Mouse (Mus musculus) A20 (cell line): Measurements from ENCODE around the gene Rhof.

Experiments
- DNase-seq: peaks from one replicate; pipeline ENCODE4 v3.0.0-alpha.2; 2011; ENCODE audit warnings: low read depth, low spot score

The Rhof gene

GRCm38 (mm10) chr5:123132308-123133071 lies at the start of gene Rhof:
Gene Rhof, minus strand, starts transcription at chr5:123132692.
- peak; percentile 97 for DNase-seq

DNA sequence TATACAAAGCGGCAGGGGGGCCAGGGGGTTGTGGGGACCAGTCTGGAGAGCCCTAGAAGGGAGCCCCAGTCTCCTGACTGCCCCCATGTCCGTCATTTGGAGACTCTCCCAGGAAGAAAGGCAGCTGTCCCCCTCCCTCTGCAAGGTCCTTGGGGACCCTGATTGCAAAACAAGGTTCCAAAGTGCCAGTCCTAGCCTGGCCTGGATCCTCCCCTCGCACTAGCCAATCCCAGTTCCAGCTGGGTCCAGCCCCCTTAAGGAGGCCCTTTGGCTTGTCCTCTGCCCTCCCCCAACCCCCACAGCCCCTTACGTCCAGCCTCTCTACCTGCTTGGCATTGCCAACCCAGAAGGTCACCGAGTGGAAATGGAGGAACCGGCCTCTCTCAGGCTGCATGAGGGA lies 49.0 kb upstream of the Rhof start:
- DNase-seq: no peak

DNA sequence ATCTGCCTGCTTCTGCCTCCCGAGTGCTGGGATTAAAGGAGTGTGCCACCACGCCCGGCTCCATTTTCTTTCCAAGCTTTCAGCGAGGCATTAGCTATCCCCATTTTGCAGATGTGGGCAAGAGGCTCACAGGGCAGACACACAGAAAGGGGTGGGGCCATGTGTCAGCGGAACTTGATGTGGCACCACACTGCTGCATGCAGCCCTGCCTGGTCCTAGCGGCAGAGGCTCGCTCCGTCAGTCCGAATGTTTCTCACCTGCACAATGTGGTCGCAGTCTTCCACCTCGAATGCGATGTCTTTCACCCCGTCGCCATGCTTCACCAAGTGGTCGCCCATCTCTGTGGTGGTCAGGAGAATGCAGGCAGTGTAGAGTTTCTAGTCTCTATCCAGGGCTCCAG lies 47.9 kb upstream of the Rhof start:
- no peak for DNase-seq

DNA sequence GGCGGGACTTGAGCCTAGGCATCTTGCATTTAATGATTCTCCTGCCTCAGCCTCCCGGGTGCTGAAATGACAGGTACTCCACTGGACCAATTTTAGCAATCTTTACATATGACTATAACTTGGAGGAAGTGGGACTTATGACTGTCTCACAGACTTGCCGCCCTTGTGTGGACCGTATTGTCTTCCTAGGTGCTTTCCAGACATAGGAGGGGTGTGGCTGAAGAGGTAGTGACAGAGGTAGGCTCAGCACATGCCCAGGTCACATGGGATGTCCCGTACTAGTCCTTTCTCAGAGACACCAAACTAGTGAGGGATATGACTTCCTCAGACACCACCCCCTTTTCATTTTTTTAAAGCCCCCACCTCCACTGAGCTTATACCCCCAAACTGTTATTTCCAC lies 46.3 kb upstream of the Rhof start:
- DNase-seq: peak; percentile 43

DNA sequence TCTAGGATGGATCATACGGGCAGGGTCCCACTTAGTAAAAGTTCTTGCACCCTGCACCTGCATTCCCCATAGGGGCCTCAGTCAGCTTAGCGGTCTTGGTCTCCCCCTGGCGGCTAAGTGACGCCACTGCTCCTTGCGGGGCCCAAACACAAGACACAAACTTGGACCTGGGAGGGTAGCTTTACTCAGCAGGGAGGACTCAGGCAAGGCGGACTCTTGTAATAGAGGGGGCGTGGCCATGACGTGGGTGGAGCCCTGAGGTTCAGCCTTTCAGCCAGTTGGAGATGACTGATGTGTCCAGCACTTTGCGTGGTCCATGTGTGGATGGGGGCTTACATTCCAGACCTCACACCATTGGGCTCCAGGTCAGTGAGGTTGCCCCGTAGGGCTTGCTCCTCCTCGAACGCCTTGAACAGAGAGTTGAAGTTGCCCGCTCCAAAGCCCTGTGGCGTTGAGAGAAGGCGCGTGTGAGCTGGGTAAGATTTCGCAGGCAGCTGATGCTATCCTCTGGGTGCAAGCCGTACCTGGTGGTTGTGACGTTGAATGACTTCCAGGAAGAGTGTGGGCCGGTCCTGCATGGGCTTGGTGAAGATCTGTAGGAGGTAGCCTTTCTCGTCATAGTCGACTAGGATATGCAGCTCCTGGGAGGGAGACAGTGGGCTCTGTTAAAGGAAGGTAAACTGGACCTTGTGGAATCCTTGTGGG lies 39.3 kb upstream of the Rhof start:
- peak; percentile 76 for DNase-seq

DNA sequence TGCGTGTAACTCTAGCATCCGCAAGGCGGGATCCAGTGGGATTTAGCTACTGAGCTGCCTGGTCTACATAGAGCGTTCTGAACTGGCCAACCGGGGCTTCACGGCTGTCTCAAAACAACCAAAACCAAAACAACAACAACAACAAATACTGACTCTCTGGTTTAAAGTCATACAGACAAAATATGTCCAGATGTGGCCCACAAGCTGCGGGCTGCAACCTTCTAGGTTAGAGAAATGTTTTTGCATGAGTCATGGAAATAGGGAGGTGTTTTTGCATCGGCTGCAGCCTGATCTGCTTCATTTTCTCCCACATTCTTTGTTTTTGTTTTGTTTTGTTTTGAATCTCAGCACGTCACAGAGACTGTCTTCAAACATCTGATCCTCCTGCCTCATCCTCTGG lies 37.9 kb upstream of the Rhof start:
- no peak for DNase-seq

- DNase-seq: no peak
Measured at GRCm38 (mm10) chr5:123169284-123169683, 36.8 kb upstream of the Rhof start, which contains the start of gene Psmd9. Gene Psmd9, plus strand, starts transcription at chr5:123169413.

- no peak for DNase-seq
Measured at GRCm38 (mm10) chr5:123167591-123167990, 35.1 kb upstream of the Rhof start.

- DNase-seq: no peak
Measured at GRCm38 (mm10) chr5:123166437-123166836, 33.9 kb upstream of the Rhof start.

DNA sequence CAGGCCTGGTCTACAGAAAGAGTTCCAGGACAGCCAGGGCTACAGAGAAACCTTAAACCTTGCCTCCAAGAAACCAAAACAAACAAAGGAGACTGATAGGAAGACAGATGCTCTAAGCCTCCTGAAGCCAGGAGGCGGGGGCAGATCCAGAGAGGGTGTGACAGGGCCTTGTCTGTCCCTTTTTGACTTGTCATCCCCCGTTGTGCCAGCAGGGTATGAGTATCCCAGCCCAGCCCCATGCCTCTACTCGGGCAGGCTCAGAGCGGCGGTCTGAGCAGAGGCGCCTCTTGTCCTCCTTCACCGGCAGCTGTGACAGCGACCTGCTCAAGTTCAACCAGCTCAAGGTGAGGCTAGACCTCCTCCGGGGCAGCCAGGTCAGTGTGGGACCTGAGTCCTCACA lies 30.4 kb upstream of the Rhof start:
- no peak for DNase-seq

- DNase-seq: no peak
Measured at GRCm38 (mm10) chr5:123160341-123160740, 27.8 kb upstream of the Rhof start.

GRCm38 (mm10) chr5:123159866-123160265 lies 27.4 kb upstream of the Rhof start:
- DNase-seq: no peak

GRCm38 (mm10) chr5:123159446-123159845 lies 27.0 kb upstream of the Rhof start:
- no peak for DNase-seq

DNA sequence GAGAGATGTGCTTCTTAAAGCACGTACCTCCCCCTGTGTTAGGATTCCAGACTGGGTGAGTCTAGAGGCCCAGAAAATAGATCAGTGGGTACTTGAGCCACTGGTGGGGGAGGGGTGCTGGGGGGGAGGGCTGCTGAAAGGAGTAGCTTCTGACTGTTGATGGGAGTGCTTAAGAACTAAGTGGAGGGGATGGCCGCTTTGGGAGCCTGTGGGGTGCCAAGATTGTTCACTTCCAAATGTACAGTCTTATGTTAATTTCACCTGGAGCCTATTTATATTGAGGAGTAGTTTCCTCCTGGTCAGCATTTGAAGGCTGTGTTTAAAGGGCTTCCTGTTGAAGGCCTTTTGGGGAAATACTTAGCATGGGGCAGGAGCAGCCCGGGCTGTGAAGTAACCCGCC lies 25.5 kb upstream of the Rhof start:
- no peak for DNase-seq

DNA sequence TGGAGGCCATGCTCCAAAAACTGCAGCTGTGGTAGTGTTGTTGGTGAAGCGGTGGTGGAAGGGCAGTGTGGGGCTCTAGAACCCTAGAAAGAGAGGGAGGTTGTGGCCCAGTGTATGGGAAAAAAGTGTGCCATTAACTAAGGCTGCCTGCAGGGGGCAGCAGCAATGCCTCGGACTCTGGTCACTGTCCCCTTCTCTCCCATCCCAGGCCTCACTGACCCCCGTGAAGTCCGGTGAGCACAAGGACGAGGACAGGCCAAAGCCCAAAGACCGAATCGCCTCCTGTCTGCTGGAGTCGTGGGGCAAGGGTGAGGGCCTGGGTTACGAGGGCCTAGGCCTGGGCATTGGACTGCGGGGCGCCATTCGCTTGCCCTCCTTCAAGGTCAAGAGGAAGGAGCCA lies 24.3 kb upstream of the Rhof start:
- no peak for DNase-seq

DNA sequence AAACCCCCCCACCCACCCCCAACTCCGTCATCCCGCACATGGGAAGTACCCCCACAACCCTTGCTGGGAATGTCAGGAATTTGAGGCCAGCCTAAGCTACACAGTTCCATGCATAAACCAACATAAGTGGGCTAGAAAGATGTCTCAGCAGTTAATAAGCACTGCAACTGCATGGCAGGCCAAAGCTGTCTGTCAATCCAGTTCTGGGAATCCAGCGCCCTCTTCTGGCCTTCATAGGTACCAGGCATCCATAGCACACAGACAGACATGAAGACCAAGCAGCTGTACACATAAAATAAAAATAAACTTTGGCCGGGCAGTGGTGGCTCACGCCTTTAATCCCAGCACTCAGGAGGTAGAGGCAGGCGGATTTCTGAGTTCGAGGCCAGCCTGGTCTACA lies 22.9 kb upstream of the Rhof start:
- DNase-seq: peak; percentile 81

DNA sequence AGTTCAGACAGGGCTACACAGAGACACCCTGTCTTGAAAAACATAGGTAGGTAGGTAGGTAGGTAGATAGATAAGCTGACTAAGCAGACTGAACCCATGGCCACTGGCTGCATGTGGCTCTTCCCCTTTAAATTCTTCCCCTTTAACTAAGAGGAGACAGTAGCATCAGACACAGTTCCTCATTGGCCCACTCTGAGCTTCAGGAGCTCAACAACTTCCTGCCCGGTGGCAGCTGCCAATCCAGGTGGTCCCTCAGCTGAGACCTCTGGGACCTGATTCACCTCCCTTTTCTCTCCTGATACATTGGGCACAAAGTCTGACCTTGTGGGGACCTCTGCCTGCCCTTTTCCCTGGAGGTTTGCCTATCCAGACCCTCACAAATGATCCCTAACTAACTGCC lies 20.4 kb upstream of the Rhof start:
- DNase-seq: peak; percentile 51

- DNase-seq: no peak
Measured at GRCm38 (mm10) chr5:123151707-123152362, 19.3 kb upstream of the Rhof start.

DNA sequence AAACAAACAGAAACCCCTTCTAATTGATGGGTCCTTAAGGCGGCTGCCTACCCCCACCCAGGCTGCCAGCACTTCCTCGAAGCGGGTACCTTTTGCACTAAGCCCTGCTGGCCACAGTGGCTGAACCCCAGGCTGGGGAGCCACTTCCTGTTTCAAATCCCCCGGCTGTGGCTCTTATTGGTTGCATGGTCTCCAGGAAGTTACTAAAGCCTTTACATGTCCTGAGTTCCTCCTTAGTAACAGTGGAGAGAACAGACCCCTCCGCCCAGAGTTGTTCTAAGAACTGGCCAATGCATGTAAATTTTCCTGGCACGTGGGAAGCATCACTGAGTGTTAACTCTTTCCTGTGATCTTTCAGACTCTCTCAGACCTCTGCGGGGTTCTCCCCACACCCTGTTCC lies 18.6 kb upstream of the Rhof start:
- DNase-seq: peak; percentile 91

DNA sequence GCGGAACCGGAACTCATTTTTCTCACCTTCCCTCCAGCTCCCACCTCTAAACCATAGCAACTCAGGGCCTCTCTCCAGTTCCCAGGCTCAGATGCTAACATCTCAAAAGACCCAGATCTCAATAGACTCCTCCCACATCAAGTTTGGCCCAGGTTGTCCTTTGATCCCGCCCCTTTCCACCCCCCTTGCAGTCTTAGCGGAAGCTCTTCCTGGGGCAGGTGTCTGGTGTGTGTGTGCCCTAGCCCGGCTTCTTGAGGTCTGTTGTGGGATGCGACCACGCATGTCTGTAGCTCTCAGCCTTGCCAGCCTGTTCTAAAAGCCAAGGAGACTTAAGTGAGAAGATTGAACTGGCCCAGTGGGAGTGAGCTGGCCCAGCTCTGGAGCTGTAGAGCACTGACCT lies 18.1 kb upstream of the Rhof start:
- DNase-seq: peak; percentile 90

GRCm38 (mm10) chr5:123149451-123150400 lies 17.2 kb upstream of the Rhof start:
- DNase-seq: peak; percentile 88
